Mouse (Mus musculus) liver, postnatal 0 days (tissue): ENCODE results near the gene Syt6.

ENCODE experiments used
- CTCF ChIP-seq: sonication (generic); IDR thresholded peaks from 2 replicates; pipeline ENCODE4 v1.5.1; 2016; ENCODE audit warnings: antibody characterized with exemption, low read depth
- EP300 ChIP-seq: IDR thresholded peaks from 2 replicates; pipeline ENCODE4 v1.6.1; 2016; ENCODE audit warnings: antibody characterized with exemption, low read depth, mild to moderate bottlenecking

DNA sequence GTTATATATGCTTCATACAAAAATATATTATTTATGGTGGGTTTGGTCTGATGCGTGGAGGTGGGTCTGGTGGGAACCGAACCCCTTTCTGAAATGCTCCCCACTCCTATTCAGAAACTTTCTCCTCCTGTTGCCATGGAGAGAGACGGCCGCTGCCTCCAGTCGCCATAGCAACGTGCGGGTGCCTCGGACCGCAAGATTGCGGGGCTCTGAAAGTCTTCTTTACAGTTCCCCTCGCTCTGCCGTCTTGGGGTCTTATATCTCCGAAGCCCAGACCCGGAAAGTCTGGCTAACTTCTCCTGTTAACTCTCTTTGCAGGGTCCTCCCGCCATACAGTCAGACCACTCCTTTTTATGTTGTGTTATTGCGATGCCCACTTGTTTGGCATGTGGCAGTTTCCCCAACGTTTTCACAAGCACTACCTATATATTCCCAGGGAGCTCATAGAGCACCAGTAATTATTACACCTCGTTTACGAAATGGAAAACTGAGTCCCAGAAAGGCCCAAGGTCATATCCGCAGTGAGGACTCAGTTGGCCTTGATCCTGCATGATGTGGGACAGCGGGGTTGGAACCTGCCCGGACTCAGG, 370 bp upstream of the Syt6 start:
- TF ChIP-seq EP300 (no peak), CTCF (no peak)
